Mouse (Mus musculus) frontal cortex, postnatal 10 days (tissue): ENCODE data around the gene Disp1.

Experiments
- DNase-seq, 2 experiments: peaks; one replicate each; pipeline ENCODE4 v3.0.0; 2022; ENCODE audit warnings: low spot score in 2 of 2, mixed read lengths in 1 of 2

The Disp1 gene

DNA sequence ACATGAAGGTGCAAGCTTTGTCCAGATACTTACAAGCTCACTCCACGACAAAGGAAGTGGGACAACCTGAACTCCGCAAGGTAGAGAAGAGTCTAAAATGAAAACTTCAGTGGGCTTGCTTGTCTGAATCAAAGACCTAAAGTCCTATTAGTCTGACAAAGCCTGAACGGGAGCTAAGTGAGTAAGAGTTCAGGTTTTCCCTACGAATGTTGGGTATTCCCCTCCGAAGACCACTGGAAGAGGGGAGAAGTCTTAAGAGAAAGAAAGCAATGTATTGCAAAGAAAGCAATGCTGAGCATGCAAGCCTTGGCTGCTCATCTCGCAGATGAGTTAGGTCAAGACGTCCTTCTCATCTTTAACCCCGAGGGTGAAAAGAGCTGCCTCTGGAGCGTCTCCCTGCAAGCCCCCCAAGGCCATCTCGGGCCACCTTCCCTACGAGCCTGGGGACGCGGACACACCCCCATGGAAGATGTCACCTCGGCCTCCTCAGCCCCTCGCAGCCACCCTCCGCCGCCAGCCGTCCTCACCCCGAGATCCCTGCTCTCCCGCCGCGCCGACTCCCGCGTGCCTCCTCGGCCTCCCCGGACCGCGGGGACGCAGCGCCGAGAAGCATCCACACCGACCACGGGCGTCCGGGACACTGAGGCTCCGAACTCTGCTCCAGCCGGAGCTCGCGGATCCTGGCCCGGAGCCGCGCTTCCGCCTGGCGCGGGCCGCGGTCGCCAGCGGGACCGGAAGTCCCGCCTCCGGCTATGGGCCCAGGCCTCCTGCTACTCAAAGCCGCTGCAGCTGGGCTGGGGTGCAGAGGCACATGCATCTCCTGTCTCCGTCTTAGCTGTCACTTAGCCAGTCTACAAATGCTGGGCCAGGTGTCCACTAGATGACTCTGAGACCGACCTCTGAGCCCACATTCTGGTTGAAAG, at the start of gene Disp1:
Disp1 (minus strand) TSS at position 727 of the 923 bp plus-strand sequence.
- peak; percentile 29 to 61 for DNase-seq

DNA sequence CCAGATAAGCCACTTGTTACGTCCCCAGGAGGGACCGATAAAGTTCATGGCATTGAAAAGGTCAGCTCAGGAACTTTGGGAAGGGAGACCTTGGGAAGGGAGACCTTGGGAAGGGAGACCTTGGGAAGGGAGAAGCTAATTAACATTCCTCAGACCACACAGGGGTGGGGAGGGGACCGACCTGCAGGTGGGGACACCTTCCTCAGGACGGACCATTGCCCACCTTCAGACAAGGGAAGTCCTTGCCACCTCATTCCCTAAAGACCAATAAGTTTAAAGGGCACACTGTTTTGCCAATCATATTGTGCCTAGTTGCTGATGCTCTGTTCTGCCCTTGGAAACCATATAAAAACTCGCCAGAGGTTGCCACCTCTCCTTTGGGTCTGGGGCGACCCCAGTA, 46.3 kb upstream of the Disp1 start:
- DNase-seq: no peak

DNA sequence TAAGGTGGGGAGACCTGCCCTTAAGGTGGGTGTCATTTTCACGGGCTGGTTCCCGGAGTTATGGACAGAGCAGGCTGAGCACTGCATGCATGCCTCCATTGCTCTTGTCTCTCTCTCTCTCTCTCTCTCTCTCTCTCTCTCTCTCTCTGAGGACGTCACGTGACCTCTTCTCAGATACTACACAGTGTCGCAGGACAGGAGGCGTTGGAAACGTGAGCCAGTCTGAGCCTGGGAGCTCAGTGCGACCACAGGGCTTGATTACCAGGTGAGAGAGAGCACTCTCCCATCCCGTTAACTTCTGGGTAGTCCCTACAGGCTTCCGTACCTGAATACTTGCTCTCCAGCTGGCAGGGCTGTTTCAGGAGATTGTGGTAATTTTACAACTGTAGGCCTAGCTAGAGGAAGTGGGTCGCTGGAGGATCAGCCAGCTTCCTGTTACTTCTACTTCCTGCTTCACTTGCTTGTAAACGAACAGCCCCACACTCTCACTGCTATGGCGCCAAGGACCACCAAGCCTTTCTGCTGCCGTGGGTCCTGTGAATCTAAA, 44.7 kb upstream of the Disp1 start:
- no peak for DNase-seq

DNA sequence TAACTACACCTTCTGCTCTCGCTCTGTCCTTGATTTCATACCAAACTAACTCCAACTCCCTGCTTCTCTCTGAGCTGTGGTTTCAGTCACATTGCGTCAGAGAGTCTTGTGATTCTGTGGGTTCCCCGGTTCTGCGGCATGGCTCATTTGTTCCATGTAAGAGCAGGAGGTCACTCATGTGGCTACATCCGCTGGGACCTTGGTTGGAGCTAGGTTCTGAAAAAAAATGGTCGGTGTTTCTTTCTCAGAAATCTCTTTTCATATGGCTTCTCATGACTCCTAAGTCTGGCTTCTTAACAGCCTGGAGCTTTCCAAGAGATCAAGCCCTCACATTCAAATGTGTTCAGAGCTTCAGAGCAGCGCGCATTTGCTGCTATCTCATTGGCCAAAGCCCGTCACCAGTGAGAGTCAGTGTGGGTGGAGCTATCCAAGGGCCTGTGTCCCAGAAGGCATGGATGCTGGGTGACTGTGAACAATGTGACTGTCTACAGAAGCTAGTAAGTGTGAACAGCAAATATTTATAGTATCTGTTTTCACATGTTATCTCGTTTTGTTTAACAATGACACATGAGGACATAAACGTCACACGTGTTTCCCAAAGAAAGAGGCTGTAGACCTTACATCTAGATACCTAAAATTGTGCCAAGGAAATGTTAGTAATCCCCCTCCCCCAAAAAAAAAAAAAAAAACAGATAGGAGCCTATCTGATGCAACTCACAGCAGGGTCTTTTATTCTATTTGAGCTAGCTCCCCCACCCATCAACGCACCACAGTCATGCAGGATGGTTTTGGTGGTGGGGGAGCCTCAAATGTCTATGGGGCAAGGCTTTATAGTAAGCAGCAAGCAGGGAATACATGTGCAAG, 43.1 kb upstream of the Disp1 start:
- DNase-seq: no peak

DNA sequence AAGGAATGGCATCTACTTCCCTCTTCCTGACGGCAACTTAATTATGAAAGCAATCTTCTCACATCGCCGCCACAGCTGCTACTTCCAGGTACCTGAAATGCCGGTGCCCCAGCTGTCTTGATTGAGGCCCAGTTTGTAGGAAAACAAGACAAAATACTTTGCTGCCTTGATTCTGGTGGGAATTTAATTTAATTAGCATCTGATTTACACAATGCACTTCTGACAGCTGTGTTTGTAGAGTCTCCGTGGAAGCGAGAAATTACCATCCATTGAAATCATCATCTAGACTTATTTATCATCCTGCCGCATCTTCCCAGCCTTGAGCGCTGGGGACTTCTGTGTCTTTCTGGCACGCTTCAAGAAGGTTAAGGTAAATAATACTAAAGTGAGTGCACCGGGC, 31.3 kb upstream of the Disp1 start:
- no peak for DNase-seq

DNA sequence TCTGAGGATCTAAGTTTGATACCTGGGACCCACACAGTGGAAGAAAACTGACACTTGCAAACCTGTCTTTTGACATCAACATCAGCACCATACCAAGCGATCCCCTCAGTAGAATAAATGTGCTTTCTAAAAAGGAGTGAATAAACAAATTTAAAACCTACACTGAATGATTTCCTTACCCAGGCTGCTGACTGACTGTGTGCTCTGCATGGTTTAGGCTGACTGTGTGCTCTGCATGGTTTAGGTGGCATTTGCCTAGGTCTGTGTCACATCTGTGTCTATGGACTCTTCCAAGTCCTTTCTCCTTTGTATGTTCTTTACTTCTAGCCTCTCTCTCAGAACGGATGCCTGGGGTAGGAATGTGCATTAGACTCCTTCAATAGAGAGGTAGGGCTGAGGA, 30.5 kb upstream of the Disp1 start:
- no peak for DNase-seq

DNA sequence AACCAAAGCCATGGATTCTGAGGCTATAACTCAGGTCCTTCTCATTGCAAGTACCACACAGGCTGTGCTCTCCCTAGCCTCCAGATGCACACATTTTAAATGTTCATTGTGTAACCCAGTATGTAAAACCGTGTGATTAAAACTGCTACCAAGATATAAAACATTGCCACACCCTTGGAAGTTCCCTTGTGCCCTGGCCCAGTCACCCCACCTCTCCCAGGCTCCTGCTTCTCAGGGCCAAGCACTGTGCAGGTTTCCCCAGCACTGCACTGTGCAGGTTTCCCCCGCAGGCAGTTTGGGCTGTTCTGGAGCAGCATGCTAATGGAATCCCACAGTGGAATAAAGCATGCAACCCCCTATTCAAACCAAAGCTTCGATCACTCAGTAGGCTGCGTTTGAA, 29.3 kb upstream of the Disp1 start:
- DNase-seq: no peak

DNA sequence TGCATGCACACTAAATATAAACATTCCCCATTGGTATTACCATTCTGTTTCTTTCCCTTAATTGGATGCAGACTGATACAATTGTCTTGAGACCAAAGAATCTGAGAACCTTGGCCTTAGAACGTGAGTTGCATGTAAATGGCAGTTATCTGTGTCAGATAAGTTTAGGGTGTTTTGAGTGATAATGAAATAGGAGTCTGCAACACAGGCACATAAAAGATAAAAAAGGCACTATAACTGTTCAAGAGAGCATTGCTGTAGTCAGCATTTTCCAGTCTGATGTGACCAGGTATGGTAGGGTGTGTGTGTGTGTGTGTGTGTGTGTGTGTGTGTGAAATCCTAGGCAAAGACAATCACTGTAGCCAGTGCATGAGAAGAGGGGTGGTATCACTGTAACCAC, 26.8 kb upstream of the Disp1 start:
- no peak for DNase-seq

DNA sequence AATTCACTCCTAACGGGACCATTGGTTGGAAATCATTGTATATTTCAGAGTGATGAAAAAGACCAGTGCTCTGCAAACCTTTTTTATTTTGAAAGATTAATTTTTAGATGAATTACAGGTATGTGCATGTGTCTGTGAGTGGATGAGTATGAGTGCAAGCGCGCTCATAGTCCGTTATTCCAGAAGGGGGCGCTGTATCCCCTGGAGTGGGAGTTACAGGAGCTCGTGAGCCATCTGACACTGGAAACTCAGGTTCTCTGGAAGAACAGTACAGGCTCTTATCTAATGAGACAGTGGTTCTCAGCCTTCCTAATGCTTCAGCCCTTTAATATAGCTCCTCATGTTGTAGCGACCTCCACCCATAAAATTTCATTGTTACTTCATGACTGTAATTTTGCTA, 22.0 kb upstream of the Disp1 start:
- DNase-seq: no peak

DNA sequence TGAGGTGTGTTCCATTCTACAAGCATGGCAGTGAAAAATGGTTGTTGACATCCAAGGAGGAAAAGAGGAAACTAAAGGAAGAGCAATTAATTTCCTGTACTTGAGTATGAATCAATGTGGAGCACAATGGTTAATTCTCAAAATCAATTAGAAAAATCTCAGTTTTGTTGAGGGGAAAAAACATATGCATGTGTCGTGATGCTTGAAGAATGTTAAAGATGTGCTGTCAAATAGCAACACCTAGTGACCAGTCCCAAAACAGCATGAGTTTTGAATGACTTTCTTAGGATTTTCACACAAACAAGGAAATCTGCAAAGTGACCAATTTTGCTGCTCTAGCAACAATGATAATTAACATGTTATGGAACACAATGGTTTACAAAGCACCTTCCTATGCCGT, 16.6 kb upstream of the Disp1 start:
- DNase-seq: no peak

DNA sequence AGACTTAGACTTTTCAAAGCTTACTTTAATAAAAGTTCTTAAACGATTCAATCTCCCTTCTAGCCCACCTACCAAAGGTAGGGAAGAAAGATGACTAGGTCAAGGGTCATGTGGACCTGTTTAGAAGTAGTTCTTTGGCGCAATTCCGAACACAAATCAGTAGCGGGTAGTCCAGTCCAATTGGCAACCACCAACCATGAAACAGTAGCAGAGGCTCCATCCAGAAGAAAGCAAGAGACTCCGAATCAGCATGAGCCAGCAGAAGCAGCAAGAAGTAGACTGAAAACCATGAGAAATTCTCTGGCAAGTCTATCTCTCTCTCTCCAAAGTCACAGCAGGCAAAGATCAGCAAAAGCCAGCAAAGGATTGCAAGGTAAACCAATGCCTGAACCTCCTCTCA, 15.1 kb upstream of the Disp1 start:
- no peak for DNase-seq

DNA sequence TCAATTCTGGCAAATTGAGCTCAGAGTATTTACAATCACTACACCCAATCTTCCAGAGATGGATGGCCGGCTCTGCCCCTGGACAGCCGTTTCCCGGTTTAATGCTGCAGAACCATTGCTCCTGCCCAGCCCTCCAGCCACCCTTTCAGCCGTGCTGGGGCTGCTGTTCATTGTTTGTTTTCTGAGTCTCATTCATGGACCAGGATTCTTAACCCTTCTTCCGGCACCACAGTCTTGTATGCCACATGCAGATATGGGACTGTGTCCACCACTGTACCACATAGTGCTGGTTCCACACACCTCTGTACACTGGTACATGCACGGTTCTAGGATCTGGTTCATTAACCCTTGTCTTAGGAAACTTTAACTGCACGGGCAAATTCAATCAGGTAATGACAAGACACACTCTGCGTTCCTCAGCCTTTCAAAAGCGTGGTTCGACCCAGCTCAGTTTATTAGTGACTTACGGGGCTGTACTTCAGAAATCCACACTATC, 12.4 kb upstream of the Disp1 start:
- no peak for DNase-seq

DNA sequence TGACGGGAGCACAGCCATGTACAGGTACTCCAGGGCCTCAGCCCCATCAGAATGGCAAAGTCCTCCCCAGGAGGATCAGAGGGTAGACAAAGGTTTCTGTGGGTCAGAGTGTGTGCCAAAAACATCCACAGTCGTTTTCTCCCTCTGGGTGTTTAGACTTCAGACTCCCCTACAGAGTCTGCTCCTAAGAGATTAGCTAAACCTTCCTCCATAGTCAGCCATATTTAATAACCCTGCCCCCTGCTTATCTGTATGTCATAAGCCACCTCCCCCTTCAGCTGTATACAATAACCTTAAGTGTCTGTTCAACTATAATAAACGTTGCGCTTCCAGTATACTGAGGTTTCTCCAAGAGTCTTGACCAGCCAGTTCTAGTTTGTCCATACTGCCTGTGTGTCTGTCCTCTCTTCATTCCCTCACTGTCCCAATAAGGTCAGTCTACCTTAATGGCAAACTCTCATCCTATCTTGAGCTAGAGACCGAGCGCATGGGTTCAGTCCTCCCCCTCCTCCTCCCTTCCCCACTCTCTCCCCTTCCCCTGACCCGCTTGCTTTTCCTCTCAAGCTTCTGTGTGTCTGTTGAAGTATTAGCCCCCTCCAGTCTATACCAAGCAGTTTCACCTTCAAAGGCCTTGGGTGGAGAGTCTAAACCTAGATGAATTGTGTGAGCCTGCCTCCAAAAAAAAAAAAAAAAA, 11.8 kb upstream of the Disp1 start:
- DNase-seq: no peak

DNA sequence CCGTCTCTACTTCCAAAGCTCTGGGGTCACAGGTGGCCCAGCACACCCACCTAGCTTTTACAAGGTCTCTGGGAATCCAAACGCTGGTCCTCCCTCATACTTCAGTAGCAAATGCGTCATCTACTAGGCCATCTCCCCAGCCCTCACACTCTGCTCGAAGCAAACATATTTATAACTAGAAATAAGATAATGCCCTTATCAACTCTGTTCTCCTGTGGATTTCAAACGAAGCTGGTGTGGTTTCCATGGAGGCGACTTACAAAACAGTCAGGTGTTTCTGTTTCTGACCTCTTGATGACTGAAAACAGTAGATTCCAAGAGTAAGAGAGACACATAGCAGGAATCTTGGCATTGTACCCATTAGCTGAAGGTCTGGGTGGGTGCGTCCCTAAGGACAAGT, 6.1 kb upstream of the Disp1 start:
- DNase-seq: no peak

DNA sequence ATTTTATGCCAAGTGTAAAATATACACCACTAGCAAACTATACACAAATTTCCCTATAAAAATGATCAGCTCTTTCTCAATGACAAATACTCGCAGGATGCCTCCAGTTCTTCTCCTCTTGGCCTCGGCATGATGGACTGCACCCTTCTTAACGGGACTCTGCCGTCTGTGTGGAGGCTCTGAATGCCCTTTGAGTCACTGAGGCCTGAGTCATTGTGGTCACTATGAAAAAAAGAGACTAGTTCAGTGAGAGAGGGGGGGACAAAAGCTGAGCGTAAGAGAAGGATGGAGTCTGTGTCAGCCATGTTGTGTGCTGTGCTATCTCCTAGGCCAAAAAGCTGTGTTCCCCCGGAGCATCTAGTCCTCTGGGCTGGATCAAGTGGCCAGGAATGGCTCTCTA, 2.3 kb downstream of the Disp1 start:
- no peak for DNase-seq

DNA sequence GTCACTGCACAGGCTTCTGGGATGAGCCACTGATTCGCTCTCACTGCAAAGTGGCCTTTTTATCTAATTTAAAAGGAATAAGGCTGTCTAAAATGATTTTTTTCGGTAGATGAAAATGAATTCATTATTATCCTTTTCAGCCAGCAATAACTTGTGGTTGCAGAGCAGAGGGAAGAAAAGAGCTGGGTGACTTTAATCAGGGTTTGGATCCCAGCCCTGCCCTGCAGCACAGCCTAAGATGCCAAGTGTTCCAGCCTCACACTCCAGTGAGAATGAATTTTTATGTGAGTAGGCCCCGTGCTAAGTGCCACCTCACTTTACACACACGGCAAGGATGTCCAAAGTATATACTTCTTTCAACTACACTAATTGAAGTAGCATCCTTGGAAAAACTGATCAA, 4.6 kb downstream of the Disp1 start:
- DNase-seq: no peak

DNA sequence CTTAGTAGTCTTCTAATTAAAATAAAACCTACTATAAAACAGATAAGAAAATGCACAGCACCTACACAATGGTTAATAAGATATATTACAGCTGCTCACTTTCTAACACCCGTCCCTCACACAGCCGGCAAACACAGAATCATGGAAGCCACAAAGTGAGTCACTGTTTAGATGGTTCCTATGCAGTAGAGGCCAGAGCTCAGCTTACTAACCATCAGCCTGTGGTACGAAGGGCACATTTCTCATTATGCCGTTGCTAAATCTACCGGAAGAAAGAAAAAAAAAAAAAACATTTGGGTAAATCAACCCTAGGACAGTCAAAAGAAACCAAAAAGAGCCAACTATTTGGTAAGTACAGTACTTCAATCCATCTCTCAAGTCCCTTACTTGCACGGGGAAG, 5.6 kb downstream of the Disp1 start:
- DNase-seq: no peak

DNA sequence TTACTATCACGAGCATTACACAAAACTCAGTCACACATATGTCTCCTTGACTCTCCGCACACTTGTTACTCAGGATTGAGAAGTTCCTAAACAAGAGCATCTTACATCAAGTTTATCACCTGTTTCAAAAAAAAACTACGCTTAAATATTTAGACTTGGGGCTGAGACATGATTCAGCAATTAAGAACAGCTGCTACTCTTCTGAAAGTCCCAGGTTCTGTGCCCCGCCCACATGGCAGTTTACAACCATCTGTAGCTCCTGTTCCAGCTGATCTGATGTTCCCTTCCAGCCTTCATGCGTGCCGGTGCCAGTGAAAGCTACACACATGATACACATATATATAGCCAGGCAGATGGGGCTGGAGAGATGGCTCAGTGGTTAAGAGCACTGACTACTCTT, 7.5 kb downstream of the Disp1 start:
- DNase-seq: no peak

DNA sequence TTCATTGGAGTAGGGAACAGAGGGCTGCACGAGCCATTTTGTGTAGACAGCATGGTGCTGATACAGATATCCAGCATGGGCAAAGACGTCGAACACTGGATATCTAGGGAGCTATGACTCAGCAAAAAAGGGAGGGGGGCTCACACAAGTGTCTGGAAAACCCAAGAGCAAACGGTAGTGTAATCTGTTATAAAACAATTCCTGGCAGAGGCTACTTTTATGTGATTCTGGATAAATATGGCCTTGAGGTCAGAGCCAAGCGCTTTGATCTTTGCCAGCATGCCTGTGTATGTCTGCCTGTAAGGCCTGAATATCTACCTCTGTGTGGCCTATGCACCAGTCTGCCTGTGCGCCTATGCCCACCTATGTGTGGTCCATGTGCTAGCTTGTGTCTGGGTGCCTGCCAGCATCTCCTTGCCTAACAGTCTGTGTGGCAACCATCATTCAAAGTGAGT, 8.5 kb downstream of the Disp1 start:
- DNase-seq: no peak

DNA sequence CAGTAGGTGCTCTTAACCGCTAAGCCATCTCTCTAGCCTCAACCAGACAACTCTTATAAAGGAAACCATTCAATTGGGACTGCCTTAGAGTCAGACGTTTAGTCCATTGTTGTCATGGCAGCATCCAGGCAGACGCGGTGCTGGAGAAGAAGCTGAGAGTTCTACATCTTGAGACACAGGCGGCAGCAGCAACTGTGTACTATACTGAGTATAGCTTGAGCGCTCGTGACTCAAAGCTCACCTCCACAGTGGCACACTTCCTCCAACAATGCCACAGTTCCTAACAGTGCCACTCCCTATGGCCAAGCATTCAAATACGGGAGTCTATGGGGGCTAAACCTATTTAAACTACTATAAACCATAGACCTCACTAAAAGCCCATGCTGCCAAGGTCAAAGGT, 11.2 kb downstream of the Disp1 start:
- DNase-seq: no peak

DNA sequence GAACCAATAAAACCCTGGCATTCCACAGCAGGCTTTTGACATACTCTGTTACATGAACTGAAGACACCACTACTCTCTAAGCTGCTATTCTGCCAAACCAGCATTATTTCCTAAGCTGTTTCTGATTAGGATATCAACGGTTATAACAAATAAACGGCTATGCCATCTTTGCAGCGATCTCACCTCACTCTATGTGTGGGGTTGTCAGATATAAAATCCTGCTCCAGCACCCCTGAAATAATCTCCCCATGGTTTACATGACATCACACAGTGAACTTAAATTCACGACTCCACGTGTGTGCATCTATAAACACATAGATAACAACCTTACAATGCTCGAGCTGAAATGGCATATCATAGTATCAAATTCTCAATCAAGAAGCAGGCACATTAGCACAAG, 13.7 kb downstream of the Disp1 start:
- DNase-seq: no peak

DNA sequence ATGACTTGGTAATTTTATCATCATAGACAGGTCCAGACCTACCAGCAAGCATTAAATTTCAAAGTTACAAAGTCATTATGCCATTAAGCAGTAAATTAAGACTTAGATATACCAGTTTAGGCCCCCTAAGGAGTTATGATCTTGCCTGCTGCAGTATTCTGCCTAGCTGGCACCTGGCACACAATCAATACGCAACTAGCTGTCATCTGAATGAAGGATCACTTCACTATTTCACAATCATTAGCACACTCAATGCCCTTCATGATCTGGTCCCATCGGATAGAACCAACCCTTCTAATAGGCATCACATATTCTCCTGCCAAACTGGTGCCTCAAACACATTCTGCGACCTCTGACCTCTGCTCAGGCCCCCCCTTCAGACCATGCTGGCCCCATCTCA, 14.2 kb downstream of the Disp1 start:
- DNase-seq: no peak
